Mouse (Mus musculus) left cerebral cortex, adult 8-10 months (tissue): ENCODE measurements around the gene Smim26. TPM values are rescaled to one million over a fixed set of nuclear protein-coding genes. Genes with fewer than 3 reads are reported as not detected.

Experiments
- DNase-seq, 2 experiments: peaks; one replicate each; pipeline ENCODE4 v3.0.0; 2022; ENCODE audit warnings: low spot score in 2 of 2
- microRNA-seq, 2 experiments: library from miRNA; unstranded; fragments of <30 nt; microRNA quantifications; one replicate each; pipeline ENCODE4 v1.2.0; 2022
- total RNA-seq, 4 experiments: library from RNA; stranded (reverse); gene quantifications; 2 replicates each; pipeline ENCODE4 v1.2.4; 2022

Gene Smim26
- total RNA-seq, 4 experiments from 2014 or later, result 43.5 to 54.6 (median 48.8) TPM

DNA sequence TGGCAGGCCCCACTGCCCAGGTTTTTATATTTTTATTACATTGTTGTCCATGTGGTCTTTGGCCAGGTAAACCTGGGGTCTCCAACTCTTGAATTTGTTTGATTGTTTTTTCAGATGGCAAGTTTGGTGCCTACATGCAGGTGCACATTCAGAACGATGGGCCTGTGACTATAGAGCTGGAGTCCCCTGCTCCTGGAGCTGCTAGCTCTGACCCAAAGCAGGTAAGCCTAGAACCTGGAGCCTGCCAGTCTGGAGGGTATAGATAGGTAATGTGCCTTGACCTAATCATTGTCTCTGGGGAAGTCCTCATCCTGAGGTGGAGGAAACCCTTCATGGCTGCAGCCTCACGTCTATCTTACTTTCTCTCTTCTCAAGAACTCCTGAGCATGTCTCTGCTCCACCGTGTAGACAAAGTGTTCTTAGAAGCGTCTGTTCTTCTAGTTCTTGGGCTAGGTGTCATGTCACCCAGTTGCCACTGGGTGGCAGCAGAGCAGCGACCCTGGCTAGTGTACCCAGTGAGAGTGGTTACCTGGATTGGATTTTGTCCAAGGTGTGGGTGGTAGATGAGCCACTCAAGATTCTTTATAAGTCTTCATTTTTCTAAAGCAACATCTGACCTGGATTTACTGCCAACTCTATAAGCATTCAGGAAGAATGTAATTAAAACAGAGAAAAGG is 41.9 kb downstream of the Smim26 start:
- DNase-seq, result peak; percentile 59 to 61

- no peak for DNase-seq
Measured at GRCm38 (mm10) chr2:144637204-144637603, 43.4 kb downstream of the Smim26 start.

DNA sequence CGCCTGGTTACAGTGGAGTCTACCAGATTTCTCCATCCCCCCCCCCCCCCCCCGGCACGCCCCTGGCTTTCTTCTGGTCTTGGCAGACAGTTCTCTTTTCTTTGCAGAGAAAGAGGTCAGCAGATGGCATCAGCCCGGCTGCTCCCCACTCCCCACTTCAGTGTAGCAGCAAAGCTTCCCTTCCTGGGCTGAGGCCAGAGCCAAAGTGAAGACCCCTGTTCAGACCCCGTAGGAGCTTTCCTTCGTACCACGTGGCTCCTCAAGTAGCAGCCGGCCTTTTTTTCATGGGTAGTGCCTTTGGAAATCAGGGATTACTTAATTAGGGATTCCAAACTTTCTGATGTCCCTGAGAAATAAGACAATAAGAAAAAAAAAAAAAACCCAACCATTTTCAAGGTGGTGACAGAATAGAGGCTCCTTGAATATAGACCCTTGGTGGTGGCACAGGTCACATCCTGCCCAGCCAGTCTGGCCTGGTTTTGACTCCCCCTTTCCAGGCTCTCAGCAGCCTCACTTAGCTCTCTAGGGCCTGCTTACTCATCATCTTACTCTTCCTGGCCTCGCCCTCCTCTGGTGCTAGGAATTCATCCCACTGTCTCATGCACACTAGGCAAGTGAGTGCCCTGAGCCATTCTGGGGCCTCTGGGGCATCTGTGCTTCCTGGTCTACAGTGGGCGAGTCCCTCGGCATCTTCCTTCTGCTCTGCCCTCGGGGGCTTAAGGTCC is 44.0 kb downstream of the Smim26 start:
- no peak for DNase-seq

DNA sequence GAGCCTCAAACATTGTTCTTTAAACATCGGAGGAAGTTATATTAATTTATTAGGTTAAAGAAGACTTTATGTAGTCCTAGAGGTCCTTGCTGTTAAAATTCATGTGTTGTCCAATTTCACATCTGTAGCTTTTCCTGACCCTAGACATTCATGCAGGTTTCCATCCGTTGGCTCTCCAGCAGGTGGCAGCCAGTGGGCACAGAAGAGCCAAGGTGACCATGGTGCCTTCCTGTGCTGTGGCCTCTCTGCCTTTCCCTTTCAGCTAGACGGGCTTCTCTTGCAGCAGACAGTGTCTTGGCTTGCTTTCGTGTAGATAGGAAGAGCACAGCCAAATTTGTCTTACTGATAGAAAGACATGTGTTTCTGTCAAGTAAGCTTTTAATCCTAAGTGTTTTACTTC is 44.9 kb downstream of the Smim26 start:
- no peak for DNase-seq

DNA sequence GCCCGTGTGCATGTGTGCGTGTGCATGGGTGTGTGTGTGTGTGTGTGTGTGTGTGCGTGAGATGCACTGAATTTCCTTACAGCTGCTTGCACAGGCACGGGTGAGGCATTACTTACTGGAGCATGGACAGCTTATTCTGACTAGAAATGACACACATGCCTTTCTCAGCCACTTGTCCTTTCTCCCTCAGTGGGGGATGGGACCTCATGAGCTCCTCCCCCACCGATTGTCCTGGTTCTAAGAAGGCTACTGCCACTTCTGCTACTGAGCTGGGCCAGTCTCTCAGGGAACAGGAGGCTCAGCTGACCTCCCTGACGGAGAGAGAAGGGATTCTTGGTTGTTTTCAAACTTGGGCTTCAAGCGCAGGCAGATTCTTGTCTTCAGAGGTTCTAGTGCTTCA is 46.2 kb downstream of the Smim26 start:
- DNase-seq, result no peak

GRCm38 (mm10) chr2:144641991-144642390 is 48.1 kb downstream of the Smim26 start:
- no peak for DNase-seq

Small RNA genes within 50 kb of the gene (microRNA-seq; reads per million reads assigned to microRNA genes)
- 0 reads per million in 2 experiments for gene Gm24823

Other genes with a start within 250 kb of the Smim26 start
- 10 to 100 TPM; 38.1 to 46.0 (median 42.2) TPM for gene Kat14, start 225.1 kb upstream of the Smim26 start, total RNA-seq
- gene Pet117, start 225.1 kb upstream of the Smim26 start, total RNA-seq, result 10 to 100 TPM in 2 of 4 experiments, 1 to 10 TPM in 2; 6.4 to 10.3 (median 9.2) TPM
- gene Dzank1, start 66.6 kb upstream of the Smim26 start, total RNA-seq, result 100 to 1,000 TPM; 194 to 219 (median 202) TPM
- 10 to 100 TPM; 20.7 to 25.0 (median 23.7) TPM for gene Polr3f, start 66.3 kb upstream of the Smim26 start, total RNA-seq
- gene Rbbp9, start 43.2 kb upstream of the Smim26 start, total RNA-seq, result 10 to 100 TPM; 27.2 to 29.6 (median 28.3) TPM
- 10 to 100 TPM; 45.7 to 65.9 (median 51.7) TPM for gene Sec23b, start 37.8 kb upstream of the Smim26 start, total RNA-seq
- gene Dtd1, start 5.8 kb downstream of the Smim26 start, total RNA-seq, result 10 to 100 TPM; 59.8 to 64.5 (median 62.2) TPM
- not detected for gene Scp2d1, start 229.6 kb downstream of the Smim26 start, total RNA-seq